Mouse (Mus musculus) heart, postnatal 36 days (tissue): ENCODE measurements at regions not wholly inside any gene's neighbourhood (a gene's known extent, or its start where the extent isn't known, plus 50 kb on each side); places are given as distances from the start of the nearest gene placed in this dataset.

Experiments used
- DNase-seq, 2 experiments: peaks; one replicate each; pipeline ENCODE4 v3.0.0; 2021 to 2022
- intact Hi-C: fragments of 180-260 bp; cut with DNase I; formaldehyde crosslinking; loops from one replicate; pipeline ENCODE4 v1.15.1; 2025

DNA sequence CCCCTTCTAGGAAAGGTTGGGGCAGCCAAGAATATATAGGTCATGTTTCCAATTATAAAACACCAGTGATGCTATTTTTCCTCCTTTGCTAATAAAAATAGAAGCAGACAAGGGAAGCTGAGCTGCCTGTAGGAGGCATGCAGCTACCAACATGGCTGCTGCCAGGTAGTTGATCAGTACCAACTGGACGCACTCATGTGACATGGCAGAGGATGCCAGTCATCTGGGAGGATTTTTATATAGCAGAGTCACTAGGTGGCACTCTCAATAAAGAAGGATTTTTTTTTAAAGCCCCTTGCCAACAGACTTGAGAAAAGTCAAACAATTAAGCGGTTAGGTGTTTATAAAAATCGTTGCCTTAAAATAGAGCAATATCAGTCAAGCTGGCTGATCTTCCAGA, 273.5 kb downstream of the Mex3b start:
- intact Hi-C loops, result no loop called here
- peak; percentile 3 to 9 for DNase-seq

DNA sequence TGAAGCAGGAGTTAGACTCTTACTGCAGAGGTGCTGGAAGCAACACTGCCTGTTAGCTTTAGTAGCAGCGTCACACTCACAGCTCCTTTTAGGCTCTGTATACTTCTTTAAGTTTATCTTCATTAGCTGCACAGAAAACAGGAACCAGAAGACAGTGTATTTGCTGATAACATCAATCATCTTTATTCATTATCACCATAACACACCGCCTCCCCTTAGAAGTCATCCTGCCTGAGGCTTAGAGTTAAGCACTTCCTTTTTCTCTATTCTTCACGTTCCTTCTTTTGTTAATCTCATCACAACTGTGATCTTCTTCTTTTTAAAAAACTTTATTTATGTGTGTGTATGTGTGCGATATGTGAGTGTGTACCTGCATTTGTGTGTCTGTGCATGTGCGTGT, 276.9 kb downstream of the Mex3b start:
- intact Hi-C loops, result no loop called here
- no peak for DNase-seq

DNA sequence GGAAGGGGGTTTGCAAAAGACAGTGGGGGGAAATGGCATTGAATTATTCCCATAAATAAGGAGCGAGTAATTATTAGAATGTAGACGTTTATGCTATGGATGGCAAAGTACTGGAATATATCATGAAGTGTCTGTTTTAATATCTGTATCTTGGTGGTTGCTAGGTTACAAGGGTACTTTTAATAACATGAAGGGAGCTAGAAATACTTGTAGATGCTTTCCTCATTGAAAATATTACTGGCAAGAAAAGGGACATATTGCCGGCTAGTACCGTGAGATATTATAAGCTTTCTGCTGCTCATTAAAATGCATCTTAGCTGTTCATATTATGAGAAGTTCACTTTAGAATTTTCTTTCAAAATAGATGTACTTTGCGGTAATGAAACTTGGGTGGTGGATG, 278.4 kb downstream of the Mex3b start:
- intact Hi-C loops, result no loop called here
- DNase-seq, result no peak

DNA sequence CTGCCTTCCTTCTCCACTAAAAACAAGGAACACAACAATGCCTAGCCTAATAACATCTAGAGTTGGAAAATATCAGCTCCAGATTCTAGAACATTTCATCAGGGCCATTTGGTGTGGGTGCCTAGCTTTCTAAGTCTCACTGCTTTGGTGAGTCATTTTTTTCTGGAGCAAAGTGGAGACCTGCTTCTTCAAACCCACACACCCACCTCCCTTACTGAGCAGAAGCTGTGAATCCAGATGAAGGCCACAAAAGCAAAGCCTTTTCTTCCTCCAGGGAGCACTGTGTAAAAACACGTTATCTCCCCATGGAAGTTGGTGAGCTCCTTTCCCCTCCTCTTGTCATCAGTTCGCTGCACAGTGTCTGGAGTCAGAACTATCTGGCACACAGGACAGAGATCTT, 294.1 kb downstream of the Mex3b start:
- intact Hi-C loops, result no loop called here
- no peak for DNase-seq

DNA sequence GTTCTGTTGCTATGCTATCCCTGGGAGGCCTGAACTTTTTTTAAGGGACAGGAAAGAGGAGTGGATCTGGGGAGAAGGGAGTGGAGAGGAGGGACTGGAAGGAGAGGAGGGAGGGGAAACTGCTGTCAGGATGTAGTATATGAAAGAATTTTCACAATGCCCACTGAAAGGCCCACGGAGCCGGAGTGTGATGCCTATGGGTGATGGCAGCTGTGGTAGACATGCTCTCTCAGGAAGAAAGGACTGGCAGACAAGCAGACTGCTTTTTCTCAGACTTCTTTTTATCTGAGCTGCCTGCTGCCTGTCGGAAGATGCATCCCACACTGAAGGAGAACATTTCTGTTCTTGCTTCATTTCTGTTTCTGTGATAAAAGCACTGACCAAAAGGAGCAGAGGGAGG, 295.7 kb downstream of the Mex3b start:
- intact Hi-C loops, result no loop called here
- DNase-seq, result no peak

DNA sequence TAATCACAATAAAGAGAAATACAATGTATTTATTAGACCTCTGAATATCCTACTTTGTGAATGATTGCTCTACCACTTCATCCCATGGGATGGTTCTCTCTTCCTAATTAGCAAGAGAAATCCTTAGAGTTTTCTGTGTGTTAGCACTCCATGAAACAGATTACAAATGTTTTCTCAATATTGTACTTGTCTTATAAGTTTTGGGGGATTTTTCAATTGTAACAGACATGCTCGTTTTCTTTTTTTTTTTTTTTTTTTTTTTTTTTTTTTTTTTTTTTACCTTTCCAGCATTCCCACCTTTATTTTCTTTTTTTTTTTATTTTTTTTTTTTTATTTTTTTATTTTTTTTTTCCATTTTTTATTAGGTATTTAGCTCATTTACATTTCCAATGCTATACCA, 312.3 kb downstream of the Mex3b start:
- intact Hi-C loops, result no loop called here
- no peak for DNase-seq

DNA sequence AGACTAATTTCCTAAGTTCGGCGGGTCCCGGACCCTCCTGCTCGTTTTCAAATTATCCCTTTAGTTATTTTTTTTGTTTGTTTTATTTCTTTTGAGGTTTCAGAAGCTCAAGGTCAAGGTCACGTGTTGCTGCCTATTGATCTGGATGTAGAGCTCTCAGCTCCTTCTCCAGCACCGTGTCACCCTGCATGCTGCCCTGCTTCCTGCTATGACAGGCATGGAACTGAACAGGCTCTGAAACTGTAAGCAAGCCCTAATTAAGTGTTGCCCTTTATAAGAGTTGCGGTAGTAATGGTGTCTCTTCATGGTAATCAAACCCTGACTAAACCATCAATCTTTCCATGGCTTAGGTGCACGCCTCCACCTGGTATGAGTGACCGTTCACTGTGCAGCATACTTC, 319.2 kb downstream of the Mex3b start:
- no peak for DNase-seq
- intact Hi-C loops, result no loop called here

DNA sequence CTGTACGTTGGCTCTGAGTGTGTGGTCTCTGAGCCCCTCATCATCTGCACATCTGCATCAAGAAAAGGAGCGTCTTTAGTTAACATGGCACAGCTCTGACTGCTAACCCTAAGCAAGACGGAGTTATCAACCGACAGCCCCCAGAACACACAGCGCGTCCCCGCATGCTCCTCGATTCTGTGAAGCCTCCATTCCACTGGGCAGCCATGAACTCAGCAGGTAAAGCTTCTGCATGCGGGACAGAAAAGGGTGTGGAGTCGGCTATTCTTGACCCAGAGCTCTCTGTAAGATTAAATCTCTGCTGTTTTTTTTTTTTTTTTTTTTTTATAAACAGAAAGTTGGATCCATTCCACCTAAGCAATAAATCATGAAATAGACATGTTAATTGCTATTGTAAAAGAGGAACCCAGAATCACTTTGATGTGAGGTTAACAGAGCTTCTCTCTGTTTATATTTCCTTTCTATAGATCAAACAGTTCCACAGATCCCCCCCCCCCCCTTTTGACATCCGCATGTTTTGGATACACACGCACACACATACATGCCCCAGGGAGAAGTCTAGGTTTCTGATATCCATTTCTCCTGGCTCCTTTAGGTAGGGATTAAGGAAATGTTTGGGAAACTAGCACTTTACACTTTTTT, 328.9 kb downstream of the Mex3b start:
- no peak for DNase-seq
- intact Hi-C loops, result no loop called here

DNA sequence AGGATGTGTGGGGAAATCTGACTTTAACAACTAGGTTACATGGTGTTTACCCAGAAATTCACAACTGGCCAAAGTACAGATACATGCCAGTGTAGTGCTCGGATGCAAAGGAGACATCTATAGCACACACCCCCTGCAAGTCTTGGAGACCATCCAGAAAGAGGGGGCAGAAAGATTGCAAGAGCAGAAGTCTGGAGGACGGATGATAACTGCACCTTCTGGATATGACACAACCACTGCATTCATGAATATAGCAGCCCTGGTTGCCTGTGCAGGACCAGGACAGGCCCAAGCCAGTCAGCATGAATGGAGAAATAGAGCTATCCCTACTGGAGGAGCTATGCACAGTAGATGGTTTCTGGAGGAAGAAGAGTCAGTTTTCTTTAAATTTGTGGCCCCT, 330.4 kb downstream of the Mex3b start:
- no peak for DNase-seq
- intact Hi-C loops, result no loop called here

DNA sequence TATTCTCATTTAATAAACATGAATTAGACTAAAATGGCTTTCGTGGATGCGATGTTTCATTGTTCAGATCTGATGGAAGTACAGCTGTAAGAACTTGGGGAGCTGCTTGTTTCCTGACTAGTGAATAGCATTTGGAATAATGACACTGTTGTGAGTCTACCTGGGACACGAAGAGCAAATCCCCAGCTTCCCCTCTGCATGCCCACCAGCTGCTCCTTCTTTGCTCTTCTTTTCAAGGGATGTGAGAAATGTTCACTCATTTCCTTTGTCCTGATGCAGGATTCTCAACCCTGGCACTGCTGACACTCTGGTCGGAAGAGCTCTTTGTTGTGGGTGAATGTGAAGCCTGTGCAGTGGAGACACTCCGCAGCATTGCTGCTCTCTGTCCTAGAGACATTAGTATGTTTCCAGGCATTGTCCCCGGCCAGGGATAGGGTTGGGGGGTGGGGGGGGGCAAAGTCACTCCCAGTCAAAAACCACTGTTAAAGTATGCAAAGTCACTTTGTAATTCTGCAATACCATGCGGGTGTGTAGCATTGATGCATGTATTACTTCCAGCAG, 334.1 kb downstream of the Mex3b start:
- intact Hi-C loops, result no loop called here

DNA sequence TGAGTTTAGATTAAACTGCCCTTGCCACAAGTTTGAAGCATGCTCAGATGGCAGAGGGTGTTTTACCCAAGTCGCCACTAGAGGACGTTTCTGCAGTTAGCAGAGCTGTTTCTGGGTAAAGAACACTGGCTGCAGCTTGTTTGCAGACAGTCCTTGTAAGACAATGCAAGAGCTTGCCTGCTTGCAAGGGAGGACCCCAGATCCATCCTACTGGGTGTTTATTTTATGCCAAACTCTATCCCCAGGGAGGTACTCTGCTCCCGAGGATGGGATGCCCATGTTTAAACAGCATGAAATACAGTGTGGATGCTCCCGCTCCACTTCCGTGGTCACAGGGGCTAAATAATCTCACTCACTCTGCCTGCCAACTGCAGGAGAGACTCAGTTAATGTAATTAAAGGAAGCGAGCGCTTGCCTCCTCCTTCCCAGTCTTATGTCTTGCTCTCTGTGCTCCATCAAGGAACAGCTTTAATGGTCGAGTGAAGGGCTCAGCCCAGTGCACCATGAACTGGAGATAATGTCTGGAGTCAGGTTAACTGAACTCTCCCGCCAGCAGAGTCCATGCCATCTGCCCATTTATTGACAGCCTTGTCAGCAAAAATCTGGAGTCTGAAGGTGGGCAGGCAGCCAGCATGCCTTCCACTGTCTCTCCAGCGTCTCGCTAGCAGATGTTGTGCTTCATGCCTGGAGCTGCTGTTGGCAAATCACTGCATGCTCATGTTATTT, 334.8 kb downstream of the Mex3b start:
- intact Hi-C loops, result no loop called here
- DNase-seq, result peak; percentile 14 to 20

More for the DNA sequence above, 334.1 kb downstream of the Mex3b start:
- no peak for DNase-seq

DNA sequence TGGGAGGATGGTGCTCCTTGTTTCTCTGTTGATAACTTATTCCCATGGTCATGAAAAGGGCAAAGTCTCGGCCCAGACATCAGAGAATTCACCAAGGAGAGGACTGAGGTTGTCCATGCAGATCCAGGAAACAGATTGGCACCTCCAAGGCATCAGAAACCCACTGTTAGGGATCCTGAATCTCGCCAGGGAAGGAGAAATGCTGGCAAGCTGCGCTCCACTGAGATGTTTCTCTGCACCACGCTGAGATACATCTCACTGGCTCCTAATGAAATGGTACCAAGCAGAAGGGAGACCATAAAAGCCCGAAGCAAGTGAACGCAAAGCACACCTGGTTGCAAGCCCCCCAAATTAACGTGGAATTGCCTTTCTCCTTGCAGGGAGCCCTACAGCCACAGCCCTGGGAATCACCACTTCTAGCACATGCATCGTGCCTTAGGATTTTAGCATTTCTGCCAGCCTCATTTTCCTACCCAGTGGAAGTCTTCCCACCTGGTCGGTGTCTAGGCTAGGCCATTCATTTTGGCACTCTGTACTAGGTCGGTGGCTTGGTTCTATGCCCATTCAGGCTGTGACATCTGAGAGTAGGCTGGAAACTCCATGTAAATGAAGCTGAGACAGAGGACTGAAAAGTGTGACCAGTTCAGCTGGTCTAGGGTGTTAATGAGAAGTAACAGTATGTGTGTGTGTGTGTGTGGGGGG, 336.3 kb downstream of the Mex3b start:
- intact Hi-C loops, result no loop called here
- DNase-seq, result no peak

DNA sequence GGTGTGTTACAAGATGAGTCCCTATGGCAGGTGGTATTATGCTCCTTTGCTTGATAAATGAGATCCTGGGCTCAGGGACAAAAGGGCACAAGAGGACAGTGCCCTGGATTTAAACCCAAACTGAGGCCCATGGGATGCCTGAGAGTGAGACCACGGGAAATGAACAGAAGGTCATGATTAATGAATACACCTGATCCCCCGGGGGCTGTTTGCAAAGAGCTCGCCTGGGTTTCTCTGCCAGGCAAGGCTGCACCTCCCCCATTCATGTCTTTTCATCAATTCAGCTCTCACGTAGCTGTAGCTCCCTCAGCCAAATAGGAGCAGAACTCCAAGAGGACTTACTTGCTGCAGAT, 336.9 kb downstream of the Mex3b start:
- DNase-seq, result no peak
- intact Hi-C loops, result no loop called here

DNA sequence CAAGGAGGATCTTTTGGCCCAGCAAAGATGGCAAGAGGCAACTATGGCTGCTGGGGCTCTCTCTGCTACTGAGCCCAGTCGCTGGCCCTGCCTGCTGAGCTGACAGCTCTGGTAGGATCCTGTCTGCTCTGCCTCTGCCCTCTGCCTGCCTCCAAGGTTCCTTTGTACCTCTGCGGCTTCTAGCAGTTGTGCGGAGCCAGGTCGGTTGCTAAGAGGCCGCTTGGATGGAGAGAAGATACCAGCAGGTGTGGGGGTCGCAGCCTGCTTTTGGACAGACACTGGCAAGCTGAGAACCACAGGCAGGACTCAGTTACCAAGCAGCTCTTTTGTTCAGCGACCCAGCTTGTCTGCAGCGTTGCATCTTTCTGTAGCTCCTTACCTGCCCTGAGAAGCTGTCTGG, 337.6 kb downstream of the Mex3b start:
- no peak for DNase-seq
- intact Hi-C loops, result no loop called here

DNA sequence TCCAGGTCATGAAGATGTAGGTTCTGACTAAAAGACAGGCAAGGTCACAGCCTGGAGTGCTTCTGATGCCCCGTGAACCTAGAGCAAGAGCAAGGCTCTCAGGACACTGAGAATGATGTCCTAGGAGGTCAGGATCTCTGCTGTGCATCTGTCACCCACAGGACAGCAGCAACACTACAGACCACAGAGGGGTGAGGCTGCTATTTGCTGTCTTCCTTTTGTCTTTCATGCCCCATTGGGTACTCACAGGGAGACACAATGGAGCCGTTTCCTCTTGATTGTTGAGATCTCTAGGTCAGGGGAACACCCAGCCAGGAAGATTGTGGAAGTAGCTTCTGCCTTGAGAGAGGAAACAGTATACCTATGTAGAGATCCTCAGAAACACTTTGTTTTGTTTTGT, 339.9 kb downstream of the Mex3b start:
- intact Hi-C loops, result no loop called here

DNA sequence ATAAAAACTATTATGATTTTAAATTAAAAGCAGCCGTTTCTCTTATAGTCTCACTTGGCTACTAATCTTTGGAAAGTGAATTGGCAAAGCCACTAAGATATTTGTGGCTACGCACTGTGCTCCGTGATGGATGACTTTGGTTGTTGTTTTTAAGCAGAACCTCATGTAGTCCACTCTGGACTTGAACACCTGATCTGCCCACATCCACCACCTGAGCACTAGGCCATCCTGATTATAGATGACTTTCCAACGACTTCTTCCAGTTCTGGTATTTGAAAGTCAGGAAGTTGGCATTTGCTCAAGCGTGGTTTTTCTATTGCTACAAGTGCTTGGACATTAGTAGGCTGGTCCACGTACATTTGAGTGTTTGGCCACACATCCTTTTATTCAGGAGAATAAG, 344.5 kb downstream of the Mex3b start:
- intact Hi-C loops, result no loop called here
- DNase-seq, result no peak

More for the DNA sequence above, 339.9 kb downstream of the Mex3b start:
- DNase-seq, result no peak

DNA sequence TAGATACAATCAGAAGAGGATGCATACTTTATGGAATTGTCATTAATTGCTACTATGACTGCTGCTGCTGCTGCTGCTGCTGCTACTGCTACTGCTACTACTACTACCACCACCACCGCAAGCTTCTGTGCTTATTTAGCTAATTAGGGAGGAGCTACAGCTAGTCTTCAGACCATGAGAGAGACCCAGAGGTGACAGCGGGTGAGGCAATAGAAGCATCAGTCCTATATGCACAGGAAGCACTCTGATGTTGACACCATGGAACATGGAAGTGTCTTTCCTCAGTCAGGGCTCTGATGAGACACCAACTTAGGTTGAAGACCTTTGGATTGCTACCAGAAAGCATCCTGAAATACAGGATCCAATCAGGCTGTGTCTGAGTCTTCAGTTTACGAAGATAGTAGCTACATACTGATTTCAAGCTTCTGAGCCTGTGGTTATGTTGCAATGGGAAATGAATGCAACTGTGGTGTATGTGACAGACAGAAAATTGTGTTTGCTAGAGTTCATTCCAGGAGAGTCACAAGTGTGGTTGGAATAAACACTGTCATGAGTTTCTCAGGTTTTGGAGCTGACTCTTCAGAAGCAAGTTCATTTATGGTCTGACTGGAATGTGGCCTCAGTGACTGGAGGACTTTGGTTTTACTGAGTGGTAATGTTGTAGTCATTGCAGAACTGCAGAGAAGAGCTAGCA, 355.0 kb downstream of the Mex3b start:
- intact Hi-C loops, result no loop called here
- DNase-seq, result no peak

DNA sequence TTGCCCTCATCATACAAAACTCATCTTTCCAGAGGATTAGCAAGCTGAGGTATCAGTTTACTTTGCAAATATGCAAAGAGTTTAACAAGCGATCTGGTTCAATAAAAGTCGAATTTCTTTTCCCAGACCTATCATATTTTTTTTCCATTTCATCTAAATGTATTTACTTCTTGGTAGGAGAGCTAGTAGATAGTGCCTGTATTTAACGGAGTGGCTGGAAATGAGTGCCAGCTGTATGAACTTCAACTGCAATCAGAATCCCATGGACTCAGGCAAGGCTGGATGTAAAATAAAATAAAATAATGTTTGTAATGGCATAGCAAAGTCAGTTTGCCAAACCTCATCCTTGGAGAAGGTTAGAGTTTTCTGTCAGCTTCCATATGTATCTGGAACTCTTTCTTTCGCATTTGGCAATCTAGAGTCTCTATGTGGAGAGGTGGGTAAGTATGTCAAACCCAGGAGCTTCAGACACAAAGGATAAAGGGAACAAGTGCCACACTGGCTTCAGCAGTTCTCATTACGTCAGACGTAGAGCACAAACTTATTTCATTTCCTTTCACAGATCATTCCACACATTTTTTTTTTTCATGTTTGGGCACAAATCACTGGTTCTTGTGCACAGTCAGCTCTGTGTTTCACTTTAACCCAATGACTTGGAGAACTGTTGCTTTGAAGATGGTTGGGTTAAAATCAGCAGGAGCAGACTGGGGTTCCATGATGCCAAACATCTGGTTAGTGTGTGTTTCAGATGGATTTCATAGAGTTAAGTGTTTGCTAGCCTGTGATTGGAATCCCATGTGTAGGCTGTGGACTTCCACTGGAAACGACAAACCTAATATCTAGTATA, 357.2 kb upstream of the Tmc3 start:
- no peak for DNase-seq
- intact Hi-C loops, result no loop called here

DNA sequence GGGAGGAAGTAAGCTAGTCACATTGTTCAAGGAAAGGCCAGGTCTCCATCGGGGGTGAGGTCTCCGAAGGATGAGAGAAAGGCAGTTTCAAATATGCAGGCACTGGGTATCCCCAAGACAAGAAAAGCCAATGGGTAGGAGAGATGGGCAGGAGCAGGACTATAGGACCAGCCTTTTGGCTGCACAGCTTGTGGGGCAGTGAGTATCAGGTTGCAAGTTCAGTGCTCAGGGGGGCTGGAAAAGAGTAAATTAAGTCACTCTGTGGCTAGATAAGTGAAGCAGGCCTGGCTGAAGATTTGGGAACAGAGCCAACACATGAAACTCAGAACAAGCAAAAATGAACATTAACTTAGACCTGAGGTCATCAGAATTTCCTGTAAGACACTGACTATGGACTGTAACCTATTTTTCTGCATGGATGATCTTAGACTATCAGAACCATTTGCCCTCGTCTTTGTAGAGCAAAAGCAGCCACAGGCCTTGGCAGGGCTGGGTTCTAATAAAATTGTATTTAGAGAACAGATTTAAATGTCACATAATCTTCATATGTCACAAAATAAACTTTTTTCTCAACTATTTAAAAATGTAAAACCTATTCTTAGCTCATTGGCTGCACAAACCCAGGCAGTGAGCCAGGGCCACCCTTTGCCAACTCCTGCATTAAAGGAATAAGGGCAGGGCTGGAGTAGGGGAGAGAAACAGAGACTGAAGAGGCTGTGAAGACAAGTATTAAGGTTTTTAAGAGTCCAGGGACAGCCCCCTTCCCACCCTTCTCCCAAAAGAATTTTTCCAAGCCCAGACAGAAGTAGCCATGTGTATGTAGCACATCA, 354.0 kb upstream of the Tmc3 start:
- intact Hi-C loops, result no loop called here
- peak in 1 of 2 experiments; percentile 11 for DNase-seq
